Mouse (Mus musculus): ENCODE measurements around the gene Htr3a.

GRCm38 (mm10) chr9:48857944-48858343 is 53.0 kb downstream of the Htr3a start:
- no peak for TF ChIP-seq POLR2A (IDR thresholded peaks at IDR 0.05; ENCODE audit: insufficient read depth, low read depth, low read length)
- no peak for TF ChIP-seq CTCF (IDR thresholded peaks at IDR 0.05)
